Mouse (Mus musculus) embryonic facial prominence, embryonic 13.5 days (tissue): Measurements from ENCODE around the gene Smyd1. TPM values are rescaled to one million over a fixed set of nuclear protein-coding genes. Genes with fewer than 3 reads are reported as not detected.

Experiments
- ATAC-seq: fragments of 200-750 bp; cut with Nextera tagmentation; 2 replicates; pipeline ENCODE4 v1.8.0; 2017; ENCODE audit warnings: low read depth; ENCODE audit not compliant: insufficient number of reproducible peaks, insufficient read depth, low FRiP score, low TSS enrichment
- H3K27ac ChIP-seq: fragments of 300-500 bp; sonication (generic); 2 replicates; pipeline ENCODE4 v1.5.1; 2015; ENCODE audit warnings: moderate library complexity, mild to moderate bottlenecking, inconsistent platforms
- H3K27me3 ChIP-seq: fragments of 300-500 bp; sonication (generic); 2 replicates; pipeline ENCODE4 v1.6.1; 2015; ENCODE audit warnings: mild to moderate bottlenecking, inconsistent platforms
- H3K36me3 ChIP-seq: fragments of 300-500 bp; sonication (generic); 2 replicates; pipeline ENCODE4 v1.6.1; 2015; ENCODE audit warnings: mild to moderate bottlenecking, inconsistent platforms
- H3K4me1 ChIP-seq: fragments of 300-500 bp; sonication (generic); 2 replicates; pipeline ENCODE4 v1.6.1; 2015; ENCODE audit warnings: inconsistent platforms
- H3K4me2 ChIP-seq: fragments of 300-500 bp; sonication (generic); 2 replicates; pipeline ENCODE4 v1.6.1; 2015; ENCODE audit warnings: moderate library complexity, mild to moderate bottlenecking, inconsistent platforms
- H3K4me3 ChIP-seq: fragments of 300-500 bp; sonication (generic); 2 replicates; pipeline ENCODE4 v1.5.1; 2015; ENCODE audit warnings: mild to moderate bottlenecking, inconsistent platforms
- H3K9ac ChIP-seq: fragments of 300-500 bp; sonication (generic); 2 replicates; pipeline ENCODE4 v1.6.1; 2015; ENCODE audit warnings: mild to moderate bottlenecking, inconsistent platforms
- H3K9me3 ChIP-seq: fragments of 300-500 bp; sonication (generic); 2 replicates; pipeline ENCODE4 v1.6.1; 2016; ENCODE audit warnings: inconsistent platforms
- WGBS: fragments of 180-500 bp; shearing (Covaris S2); methylation state at CpG from one replicate; pipeline ENCODE4 v1.1.7; 2015; ENCODE audit warnings: mixed read lengths; 5-methylcytosine and 5-hydroxymethylcytosine counted together
- polyA plus RNA-seq: library from polyadenylated mRNA; unstranded; fragments of >200 nt; fragmentation: Nextera tagmentation; extraction: Ambion mirVana; gene quantifications from 2 replicates; pipeline ENCODE4 v1.2.1, GENCODE M21; 2015

Gene Smyd1
- polyA plus RNA-seq, 1 experiment from 2014 or later: 1.3 TPM

GRCm38 (mm10) chr6:71197636-71198535 lies 124.1 kb downstream of the Smyd1 start:
- no peaks in the 10 kb centered on the region for H3K9me3 ChIP-seq
- H3K27ac ChIP-seq: no peak overlapping the region
- ATAC-seq: no peak
- 84% methylated on average over 13 of the region's 13 CpGs for WGBS
- H3K9ac ChIP-seq: no peak overlapping the region
- H3K4me3 ChIP-seq: no peak overlapping the region
- no peak overlapping the region for H3K4me2 ChIP-seq
- H3K27me3 ChIP-seq: no peaks in the 10 kb centered on the region
- no peaks in the 10 kb centered on the region for H3K4me1 ChIP-seq
- H3K36me3 ChIP-seq: no peaks in the 10 kb centered on the region

GRCm38 (mm10) chr6:71196107-71196506 lies 125.9 kb downstream of the Smyd1 start:
- Histone ChIP-seq H3K4me3 (no peak overlapping the region), H3K27ac (no peak overlapping the region), H3K27me3 (no peaks in the 10 kb centered on the region), H3K4me1 (no peaks in the 10 kb centered on the region), H3K9me3 (no peaks in the 10 kb centered on the region), H3K9ac (no peak overlapping the region), H3K36me3 (no peaks in the 10 kb centered on the region), H3K4me2 (no peak overlapping the region)
- ATAC-seq: no peak

- 78% methylated on average over 6 of the region's 6 CpGs for WGBS
- Histone ChIP-seq H3K9me3 (no peaks in the 10 kb centered on the region), H3K4me1 (no peaks in the 10 kb centered on the region), H3K4me3 (no peak overlapping the region), H3K4me2 (no peak overlapping the region), H3K27ac (no peak overlapping the region), H3K9ac (no peak overlapping the region), H3K27me3 (no peaks in the 10 kb centered on the region), H3K36me3 (no peaks in the 10 kb centered on the region)
- no peak for ATAC-seq
Observed at GRCm38 (mm10) chr6:71193151-71193740, 128.8 kb downstream of the Smyd1 start.

- H3K9ac ChIP-seq: no peak overlapping the region
- no peak overlapping the region for H3K27ac ChIP-seq
- no peaks in the 10 kb centered on the region for H3K27me3 ChIP-seq
- 87% methylated on average over 2 of the region's 2 CpGs for WGBS
- no peaks in the 10 kb centered on the region for H3K4me1 ChIP-seq
- ATAC-seq: no peak
- H3K4me2 ChIP-seq: no peak overlapping the region
- no peak overlapping the region for H3K4me3 ChIP-seq
- no peaks in the 10 kb centered on the region for H3K36me3 ChIP-seq
- no peaks in the 10 kb centered on the region for H3K9me3 ChIP-seq
Observed at GRCm38 (mm10) chr6:71190501-71190900, 131.5 kb downstream of the Smyd1 start.

- Histone ChIP-seq H3K4me1 (no peaks in the 10 kb centered on the region), H3K4me3 (no peak overlapping the region), H3K27ac (no peak overlapping the region), H3K9ac (no peak overlapping the region), H3K4me2 (no peak overlapping the region), H3K36me3 (no peaks in the 10 kb centered on the region), H3K27me3 (no peaks in the 10 kb centered on the region), H3K9me3 (no peaks in the 10 kb centered on the region)
- ATAC-seq: no peak
- WGBS: 59% methylated on average over 1 of the region's 1 CpGs
Observed at GRCm38 (mm10) chr6:71189578-71189977, 132.5 kb downstream of the Smyd1 start.

- Histone ChIP-seq H3K27ac (no peak overlapping the region), H3K4me3 (no peak overlapping the region), H3K36me3 (no peaks in the 10 kb centered on the region), H3K9ac (no peak overlapping the region), H3K27me3 (no peaks in the 10 kb centered on the region), H3K9me3 (no peaks in the 10 kb centered on the region), H3K4me1 (no peaks in the 10 kb centered on the region), H3K4me2 (no peak overlapping the region)
- 80% methylated on average over 7 of the region's 7 CpGs for WGBS
- ATAC-seq: no peak
Observed at GRCm38 (mm10) chr6:71184941-71185604, 137.0 kb downstream of the Smyd1 start.

- no peak overlapping the region for H3K9ac ChIP-seq
- H3K4me3 ChIP-seq: no peak overlapping the region
- no peaks in the 10 kb centered on the region for H3K36me3 ChIP-seq
- no peak overlapping the region for H3K4me2 ChIP-seq
- H3K27ac ChIP-seq: no peak overlapping the region
- no peaks in the 10 kb centered on the region for H3K4me1 ChIP-seq
- ATAC-seq: no peak
- H3K27me3 ChIP-seq: no peaks in the 10 kb centered on the region
- no peaks in the 10 kb centered on the region for H3K9me3 ChIP-seq
- 88% methylated on average over 1 of the region's 1 CpGs for WGBS
Observed at GRCm38 (mm10) chr6:71180596-71180995, 141.4 kb downstream of the Smyd1 start.

- ATAC-seq: no peak
- Histone ChIP-seq H3K9ac (no peak overlapping the region), H3K4me2 (no peak overlapping the region), H3K4me1 (no peaks in the 10 kb centered on the region), H3K27ac (no peak overlapping the region), H3K4me3 (no peak overlapping the region), H3K9me3 (no peaks in the 10 kb centered on the region), H3K36me3 (no peaks in the 10 kb centered on the region), H3K27me3 (no peaks in the 10 kb centered on the region)
- 88% methylated on average over 10 of the region's 10 CpGs for WGBS
Observed at GRCm38 (mm10) chr6:71172812-71173580, 149.0 kb downstream of the Smyd1 start.

GRCm38 (mm10) chr6:71166551-71167169 lies 155.4 kb downstream of the Smyd1 start:
- Histone ChIP-seq H3K9ac (no peak overlapping the region), H3K9me3 (no peaks in the 10 kb centered on the region), H3K27me3 (no peaks in the 10 kb centered on the region), H3K27ac (no peak overlapping the region), H3K4me2 (no peak overlapping the region), H3K36me3 (no peaks in the 10 kb centered on the region), H3K4me3 (no peak overlapping the region), H3K4me1 (no peaks in the 10 kb centered on the region)
- 45% methylated on average over 6 of the region's 6 CpGs for whole genome bisulfite sequencing
- ATAC-seq: no peak

GRCm38 (mm10) chr6:71164394-71164793 lies 157.6 kb downstream of the Smyd1 start:
- no peaks in the 10 kb centered on the region for H3K27me3 ChIP-seq
- H3K27ac ChIP-seq: no peak overlapping the region
- no peaks in the 10 kb centered on the region for H3K36me3 ChIP-seq
- no peaks in the 10 kb centered on the region for H3K4me1 ChIP-seq
- WGBS: 28% methylated on average over 6 of the region's 6 CpGs
- no peak overlapping the region for H3K9ac ChIP-seq
- H3K9me3 ChIP-seq: no peaks in the 10 kb centered on the region
- H3K4me3 ChIP-seq: no peak overlapping the region
- H3K4me2 ChIP-seq: no peak overlapping the region
- ATAC-seq: 0 out of 2 replicates have a peak, but pooled peaks have one; percentile 43
